In the genomic region with DNA sequence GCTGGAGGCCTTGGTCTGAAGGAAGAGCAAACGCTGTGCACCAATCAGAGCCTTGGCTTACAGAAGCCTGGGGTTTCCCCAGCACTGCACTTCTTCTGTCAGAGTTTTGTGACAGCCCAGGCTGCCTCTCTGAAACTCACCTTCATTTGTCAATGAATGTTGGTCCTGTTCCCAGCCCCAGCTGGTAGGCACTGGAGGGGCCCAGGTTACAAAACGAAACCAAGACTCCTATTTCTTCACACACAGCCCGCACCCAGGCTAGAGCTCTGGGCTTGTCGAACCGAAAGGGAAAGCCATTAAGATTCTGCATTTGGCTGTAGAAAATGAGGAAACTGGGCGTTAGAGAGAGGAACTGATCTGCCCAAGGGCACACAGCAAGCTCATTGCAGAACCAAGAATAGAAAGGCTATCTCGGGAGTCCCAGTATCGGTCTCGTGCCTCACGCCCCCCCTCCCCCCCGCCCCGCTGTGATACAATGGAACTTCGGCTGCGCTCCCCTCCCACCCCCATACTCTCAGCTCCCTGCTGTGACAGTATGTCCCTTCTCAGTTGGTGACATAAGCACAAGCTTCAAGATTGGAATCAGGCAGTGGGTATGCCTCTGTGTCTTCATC, we compare ENCODE assay signal across 8 mouse cellular contexts.
DNase-seq lines count a peak whose midpoint lies in the region; ATAC-seq lines count a peak whose summit lies in the region.

No protein-coding gene starts in this region.

- H3K9me3 ChIP-seq in neural tube, embryonic 11.5 days (ENCODE audit: control insufficient read depth, low read length): no peaks in the 10 kb centered on the region
- H3K9me3 ChIP-seq in hindbrain, embryonic 13.5 days: no peaks in the 10 kb centered on the region

- no peak overlapping the region for H3K27ac ChIP-seq in neural tube, embryonic 11.5 days (ENCODE audit: low read depth, low read length)
- H3K27ac ChIP-seq in hindbrain, embryonic 13.5 days: no peak overlapping the region

- no peak overlapping the region for H3K4me3 ChIP-seq in neural tube, embryonic 11.5 days (ENCODE audit: low read depth, low read length)
- peak overlapping the region; percentile 9 for H3K4me3 ChIP-seq in hindbrain, embryonic 13.5 days

- peaks cover 7% of the 10 kb centered on the region for H3K4me1 ChIP-seq in neural tube, embryonic 11.5 days (ENCODE audit: control insufficient read depth, insufficient read depth, low read length)
- peaks cover 11% of the 10 kb centered on the region for H3K4me1 ChIP-seq in hindbrain, embryonic 13.5 days (replicated peaks)

- DNase-seq in neural tube, embryonic 11.5 days (ENCODE audit: low spot score): peak; percentile 15
- DNase-seq in neural tube, embryonic 10.5 days (ENCODE audit: extremely low spot score, low spot score): no peak
- peak; percentile 21 for DNase-seq in c-Kit-positive CD71-positive TER-119-negative erythroid progenitor cells, embryonic 14.5 days (ENCODE audit: low read depth)
- peak; percentile 37 to 45 for DNase-seq in frontal cortex, postnatal 36 days (ENCODE audit: low spot score in 2 of 2)
- peak; percentile 27 for DNase-seq in layer of hippocampus, postnatal 36 days
- peak; percentile 56 to 63 for DNase-seq in lung, postnatal 4 days
- DNase-seq in spleen, adult 12 weeks (ENCODE audit: low spot score): peak; percentile 26

- H3K36me3 ChIP-seq in neural tube, embryonic 11.5 days (ENCODE audit: control insufficient read depth, insufficient read depth, low read length): no peaks in the 10 kb centered on the region
- H3K36me3 ChIP-seq in hindbrain, embryonic 13.5 days: no peaks in the 10 kb centered on the region; the same call in 1 of the 2 replicates

- H3K9ac ChIP-seq in neural tube, embryonic 11.5 days (ENCODE audit: low read length): peak overlapping the region; percentile 23; the same call in 1 of the 2 replicates
- peak overlapping the region; percentile 13; the same call in 1 of the 2 replicates for H3K9ac ChIP-seq in hindbrain, embryonic 13.5 days

- peak overlapping the region; percentile 37 for H3K4me2 ChIP-seq in neural tube, embryonic 11.5 days (ENCODE audit: low read depth)
- H3K4me2 ChIP-seq in hindbrain, embryonic 13.5 days: peak overlapping the region; percentile 40

- whole genome bisulfite sequencing in neural tube, embryonic 11.5 days: 19% methylated on average over 14 of the region's 14 CpGs
- 12% methylated on average over 14 of the region's 14 CpGs for WGBS in hindbrain, embryonic 13.5 days

- ATAC-seq in neural tube, embryonic 11.5 days (ENCODE audit: insufficient read depth, low FRiP score, low TSS enrichment): no peak
- ATAC-seq in hindbrain, embryonic 13.5 days (ENCODE audit: low FRiP score): no peak; the same call in 1 of the 2 replicates

- no peaks in the 10 kb centered on the region for H3K27me3 ChIP-seq in neural tube, embryonic 11.5 days (ENCODE audit: control insufficient read depth, insufficient read depth, low read length)
- H3K27me3 ChIP-seq in hindbrain, embryonic 13.5 days: peaks cover 68% of the 10 kb centered on the region
